ENCODE assay signal across 1 mouse cellular context in genomic region chr17:78328287-78328686, GRCm38 (mm10).
A peak's percentile ranks its signal among the peaks of the same experiment; 100 is the strongest.
TF ChIP-seq lines count a peak whose summit lies in the region.

No protein-coding gene starts in this region.

TF ChIP-seq in MEL, 35 proteins besides CTCF, POLR2A, EP300 and RAD21 (continued from another document):
- 0 out of 2 replicates have a peak, but pooled peaks have one; percentile 29 for TF ChIP-seq MXI1 (IDR thresholded peaks at IDR 0.05; ENCODE audit: low read depth, low read length)
- TF ChIP-seq TAL1 (IDR thresholded peaks at IDR 0.05; ENCODE audit: low read length), result peak; percentile 44
- peak; percentile 82 for TF ChIP-seq TCF12 (IDR thresholded peaks at IDR 0.05; ENCODE audit: low read depth, low read length)
- TF ChIP-seq CHD1 (IDR thresholded peaks at IDR 0.05; ENCODE audit: low read depth, low read length), result no peak
- no peak for TF ChIP-seq CHD2 (IDR thresholded peaks at IDR 0.05; ENCODE audit: low read length)
- TF ChIP-seq POLR2AphosphoS5 (IDR thresholded peaks at IDR 0.05; ENCODE audit: borderline replicate concordance, low read depth, low read length), result no peak
- 0 out of 2 replicates have a peak, but pooled peaks have one; percentile 41 for TF ChIP-seq SIN3A (IDR thresholded peaks at IDR 0.05; ENCODE audit: low read length)
